Mouse (Mus musculus) bone marrow macrophage, adult 2 months (primary cell): ENCODE data around the gene Dennd5a.

ENCODE experiments used
- CTCF ChIP-seq: IDR thresholded peaks from 2 replicates; pipeline ENCODE4 v1.5.1; 2012; ENCODE audit warnings: low read depth, mild to moderate bottlenecking, low read length, moderate library complexity
- POLR2A ChIP-seq: IDR thresholded peaks from 2 replicates; pipeline ENCODE4 v1.6.1; 2012; ENCODE audit warnings: mild to moderate bottlenecking, low read depth, low read length, borderline replicate concordance

- TF ChIP-seq POLR2A (no peak), CTCF (no peak)
Observed at GRCm38 (mm10) chr7:109985661-109986132, 25.4 kb upstream of the Dennd5a start.
